Mouse (Mus musculus) midbrain, embryonic 13.5 days (tissue): ENCODE measurements around the gene Szt2. TPM values are rescaled to one million over a fixed set of nuclear protein-coding genes. Genes with fewer than 3 reads are reported as not detected.

Experiments
- ATAC-seq: fragments of 200-750 bp; cut with Nextera tagmentation; 2 replicates; pipeline ENCODE4 v1.8.0; 2017; ENCODE audit warnings: mild to moderate bottlenecking, moderate TSS enrichment, moderate library complexity
- H3K27ac ChIP-seq: fragments of 300-500 bp; sonication (generic); 2 replicates; pipeline ENCODE4 v1.5.1; 2015; ENCODE audit warnings: inconsistent platforms, mild to moderate bottlenecking, moderate library complexity
- H3K27me3 ChIP-seq: fragments of 300-500 bp; sonication (generic); 2 replicates; pipeline ENCODE4 v1.6.1; 2015; ENCODE audit warnings: mild to moderate bottlenecking, inconsistent platforms
- H3K36me3 ChIP-seq: fragments of 300-500 bp; sonication (generic); 2 replicates; pipeline ENCODE4 v1.6.1; 2015; ENCODE audit warnings: mild to moderate bottlenecking, inconsistent platforms
- H3K4me1 ChIP-seq: fragments of 300-500 bp; sonication (generic); replicated peaks from 2 replicates; pipeline ENCODE4 v1.6.1; 2015; ENCODE audit warnings: inconsistent platforms
- H3K4me2 ChIP-seq: fragments of 300-500 bp; sonication (generic); replicated peaks from 2 replicates; pipeline ENCODE4 v1.6.1; 2015; ENCODE audit warnings: moderate library complexity, mild to moderate bottlenecking, inconsistent platforms
- H3K4me3 ChIP-seq: fragments of 300-500 bp; sonication (generic); replicated peaks from 2 replicates; pipeline ENCODE4 v1.5.1; 2015; ENCODE audit warnings: mild to moderate bottlenecking, inconsistent platforms
- H3K9ac ChIP-seq: fragments of 300-500 bp; sonication (generic); replicated peaks from 2 replicates; pipeline ENCODE4 v1.6.1; 2015; ENCODE audit warnings: mild to moderate bottlenecking, inconsistent platforms
- H3K9me3 ChIP-seq: fragments of 300-500 bp; sonication (generic); 2 replicates; pipeline ENCODE4 v1.6.1; 2016; ENCODE audit warnings: mild to moderate bottlenecking, inconsistent platforms
- WGBS: fragments of 180-500 bp; shearing (Covaris S2); methylation state at CpG from one replicate; pipeline ENCODE4 v1.1.7; 2015; 5-methylcytosine and 5-hydroxymethylcytosine counted together
- polyA plus RNA-seq: library from polyadenylated mRNA; unstranded; fragments of >200 nt; fragmentation: Nextera tagmentation; extraction: Ambion mirVana; gene quantifications from 2 replicates; pipeline ENCODE4 v1.2.1, GENCODE M21; 2015

Gene Szt2
- polyA plus RNA-seq, 1 experiment from 2014 or later: 11.4 TPM

- H3K9ac ChIP-seq: no peak overlapping the region
- H3K27ac ChIP-seq: no peak overlapping the region
- 93% methylated on average over 13 of the region's 13 CpGs for WGBS
- H3K27me3 ChIP-seq: no peaks in the 10 kb centered on the region
- H3K4me2 ChIP-seq: no peak overlapping the region
- ATAC-seq: no peak
- peaks cover 81% of the 10 kb centered on the region for H3K36me3 ChIP-seq
- H3K4me1 ChIP-seq: peaks cover 10% of the 10 kb centered on the region
- H3K9me3 ChIP-seq: no peaks in the 10 kb centered on the region
- no peak overlapping the region for H3K4me3 ChIP-seq
Measured at GRCm38 (mm10) chr4:118364641-118365040, 44.4 kb downstream of the Szt2 start.

GRCm38 (mm10) chr4:118363985-118364384, 45.1 kb downstream of the Szt2 start:
- Histone ChIP-seq H3K4me2 (no peak overlapping the region), H3K9me3 (no peaks in the 10 kb centered on the region), H3K4me3 (no peak overlapping the region), H3K36me3 (peaks cover 75% of the 10 kb centered on the region), H3K9ac (no peak overlapping the region), H3K27ac (no peak overlapping the region), H3K4me1 (peaks cover 17% of the 10 kb centered on the region), H3K27me3 (no peaks in the 10 kb centered on the region)
- WGBS: 96% methylated on average over 3 of the region's 3 CpGs
- no peak for ATAC-seq

GRCm38 (mm10) chr4:118362879-118363278, 46.2 kb downstream of the Szt2 start:
- H3K36me3 ChIP-seq: peaks cover 63% of the 10 kb centered on the region

GRCm38 (mm10) chr4:118361451-118361850, 47.6 kb downstream of the Szt2 start:
- H3K27me3 ChIP-seq: no peaks in the 10 kb centered on the region
- no peak overlapping the region for H3K9ac ChIP-seq
- peaks cover 51% of the 10 kb centered on the region for H3K36me3 ChIP-seq
- H3K9me3 ChIP-seq: no peaks in the 10 kb centered on the region
- WGBS: 83% methylated on average over 5 of the region's 5 CpGs
- no peak overlapping the region for H3K27ac ChIP-seq
- H3K4me1 ChIP-seq: peaks cover 19% of the 10 kb centered on the region
- no peak for ATAC-seq
- H3K4me3 ChIP-seq: no peak overlapping the region
- no peak overlapping the region for H3K4me2 ChIP-seq

More at GRCm38 (mm10) chr4:118362879-118363278, 46.2 kb downstream of the Szt2 start:
- peaks cover 19% of the 10 kb centered on the region for H3K4me1 ChIP-seq
- WGBS: 92% methylated on average over 6 of the region's 6 CpGs
- no peak for ATAC-seq
- no peak overlapping the region for H3K9ac ChIP-seq
- H3K27me3 ChIP-seq: no peaks in the 10 kb centered on the region
- no peak overlapping the region for H3K27ac ChIP-seq
- no peak overlapping the region for H3K4me2 ChIP-seq
- no peak overlapping the region for H3K4me3 ChIP-seq
- no peaks in the 10 kb centered on the region for H3K9me3 ChIP-seq

- peak overlapping the region; percentile 91 for H3K27ac ChIP-seq
- peak overlapping the region; percentile 83 for H3K9ac ChIP-seq
- no peaks in the 10 kb centered on the region for H3K9me3 ChIP-seq
- WGBS: 2% methylated on average over 49 of the region's 54 CpGs
- H3K27me3 ChIP-seq: no peaks in the 10 kb centered on the region
- H3K4me3 ChIP-seq: peak overlapping the region; percentile 60
- H3K4me2 ChIP-seq: peak overlapping the region; percentile 86
- H3K36me3 ChIP-seq: peaks cover 38% of the 10 kb centered on the region
- peak; percentile 88 for ATAC-seq
- H3K4me1 ChIP-seq: peaks cover 19% of the 10 kb centered on the region
Measured at GRCm38 (mm10) chr4:118359896-118360720, 49.0 kb downstream of the Szt2 start.

GRCm38 (mm10) chr4:118359211-118359895, 49.7 kb downstream of the Szt2 start:
- H3K9me3 ChIP-seq: no peaks in the 10 kb centered on the region
- H3K4me1 ChIP-seq: peaks cover 19% of the 10 kb centered on the region
- peak overlapping the region; percentile 60 for H3K4me3 ChIP-seq
- ATAC-seq: no peak; the same call in 1 of the 2 replicates
- 18% methylated on average over 21 of the region's 21 CpGs for WGBS
- H3K27me3 ChIP-seq: no peaks in the 10 kb centered on the region
- peak overlapping the region; percentile 86 for H3K4me2 ChIP-seq
- H3K9ac ChIP-seq: peak overlapping the region; percentile 83
- H3K36me3 ChIP-seq: peaks cover 30% of the 10 kb centered on the region
- H3K27ac ChIP-seq: peak overlapping the region; percentile 91

- no peak for ATAC-seq
- Histone ChIP-seq H3K9me3 (no peaks in the 10 kb centered on the region), H3K9ac (no peak overlapping the region), H3K27me3 (no peaks in the 10 kb centered on the region), H3K4me2 (no peak overlapping the region), H3K27ac (no peak overlapping the region), H3K4me1 (peaks cover 19% of the 10 kb centered on the region), H3K36me3 (peaks cover 20% of the 10 kb centered on the region), H3K4me3 (no peak overlapping the region)
- WGBS: 88% methylated on average over 17 of the region's 17 CpGs
Measured at GRCm38 (mm10) chr4:118358159-118358895, 50.7 kb downstream of the Szt2 start.

GRCm38 (mm10) chr4:118357504-118357903, 51.6 kb downstream of the Szt2 start:
- Histone ChIP-seq H3K4me1 (peaks cover 19% of the 10 kb centered on the region), H3K4me3 (no peak overlapping the region), H3K27ac (no peak overlapping the region), H3K4me2 (no peak overlapping the region), H3K9ac (no peak overlapping the region), H3K36me3 (peaks cover 12% of the 10 kb centered on the region), H3K9me3 (no peaks in the 10 kb centered on the region), H3K27me3 (no peaks in the 10 kb centered on the region)
- no peak for ATAC-seq
- whole genome bisulfite sequencing: 87% methylated on average over 8 of the region's 8 CpGs

GRCm38 (mm10) chr4:118356738-118357137, 52.3 kb downstream of the Szt2 start:
- no peak for ATAC-seq
- no peak overlapping the region for H3K27ac ChIP-seq
- H3K4me1 ChIP-seq: peaks cover 19% of the 10 kb centered on the region
- no peaks in the 10 kb centered on the region for H3K27me3 ChIP-seq
- no peaks in the 10 kb centered on the region for H3K9me3 ChIP-seq
- 90% methylated on average over 6 of the region's 6 CpGs for WGBS
- no peak overlapping the region for H3K4me2 ChIP-seq
- no peak overlapping the region for H3K9ac ChIP-seq
- peaks cover 4% of the 10 kb centered on the region for H3K36me3 ChIP-seq
- H3K4me3 ChIP-seq: no peak overlapping the region

- WGBS: 75% methylated on average over 3 of the region's 3 CpGs
- H3K27me3 ChIP-seq: no peaks in the 10 kb centered on the region
- H3K36me3 ChIP-seq: no peaks in the 10 kb centered on the region
- peaks cover 5% of the 10 kb centered on the region for H3K4me1 ChIP-seq
- no peak for ATAC-seq
- H3K9me3 ChIP-seq: no peaks in the 10 kb centered on the region
- H3K27ac ChIP-seq: no peak overlapping the region
- no peak overlapping the region for H3K4me2 ChIP-seq
- H3K9ac ChIP-seq: no peak overlapping the region
- H3K4me3 ChIP-seq: no peak overlapping the region
Measured at GRCm38 (mm10) chr4:118354289-118354688, 54.8 kb downstream of the Szt2 start.

- WGBS: 82% methylated on average over 6 of the region's 6 CpGs
Measured at GRCm38 (mm10) chr4:118353689-118354088, 55.4 kb downstream of the Szt2 start.

GRCm38 (mm10) chr4:118351828-118352227, 57.2 kb downstream of the Szt2 start:
- ATAC-seq: no peak
- no peak overlapping the region for H3K4me3 ChIP-seq
- H3K27me3 ChIP-seq: no peaks in the 10 kb centered on the region
- H3K27ac ChIP-seq: no peak overlapping the region
- H3K9me3 ChIP-seq: no peaks in the 10 kb centered on the region
- no peak overlapping the region for H3K9ac ChIP-seq
- no peaks in the 10 kb centered on the region for H3K4me1 ChIP-seq
- no peak overlapping the region for H3K4me2 ChIP-seq
- 87% methylated on average over 3 of the region's 3 CpGs for WGBS
- H3K36me3 ChIP-seq: no peaks in the 10 kb centered on the region

More at GRCm38 (mm10) chr4:118353689-118354088, 55.4 kb downstream of the Szt2 start:
- Histone ChIP-seq H3K9ac (no peak overlapping the region), H3K4me1 (no peaks in the 10 kb centered on the region), H3K27ac (no peak overlapping the region), H3K36me3 (no peaks in the 10 kb centered on the region), H3K4me2 (no peak overlapping the region), H3K27me3 (no peaks in the 10 kb centered on the region), H3K9me3 (no peaks in the 10 kb centered on the region), H3K4me3 (no peak overlapping the region)
- ATAC-seq: no peak
